Mouse (Mus musculus) layer of hippocampus, adult 18-20 months (tissue): ENCODE data around the gene Cacna1e. TPM values are rescaled to one million over a fixed set of nuclear protein-coding genes. Genes with fewer than 3 reads are reported as not detected.

Experiments used
- DNase-seq, 2 experiments: peaks; one replicate each; pipeline ENCODE4 v3.0.0; 2022; ENCODE audit warnings: low spot score in 2 of 2
- total RNA-seq, 2 experiments: library from RNA; stranded (reverse); gene quantifications; 2 replicates each; pipeline ENCODE4 v1.2.3; 2021

The Cacna1e gene
- total RNA-seq, 2 experiments from 2014 or later: 192 to 203 TPM

DNA sequence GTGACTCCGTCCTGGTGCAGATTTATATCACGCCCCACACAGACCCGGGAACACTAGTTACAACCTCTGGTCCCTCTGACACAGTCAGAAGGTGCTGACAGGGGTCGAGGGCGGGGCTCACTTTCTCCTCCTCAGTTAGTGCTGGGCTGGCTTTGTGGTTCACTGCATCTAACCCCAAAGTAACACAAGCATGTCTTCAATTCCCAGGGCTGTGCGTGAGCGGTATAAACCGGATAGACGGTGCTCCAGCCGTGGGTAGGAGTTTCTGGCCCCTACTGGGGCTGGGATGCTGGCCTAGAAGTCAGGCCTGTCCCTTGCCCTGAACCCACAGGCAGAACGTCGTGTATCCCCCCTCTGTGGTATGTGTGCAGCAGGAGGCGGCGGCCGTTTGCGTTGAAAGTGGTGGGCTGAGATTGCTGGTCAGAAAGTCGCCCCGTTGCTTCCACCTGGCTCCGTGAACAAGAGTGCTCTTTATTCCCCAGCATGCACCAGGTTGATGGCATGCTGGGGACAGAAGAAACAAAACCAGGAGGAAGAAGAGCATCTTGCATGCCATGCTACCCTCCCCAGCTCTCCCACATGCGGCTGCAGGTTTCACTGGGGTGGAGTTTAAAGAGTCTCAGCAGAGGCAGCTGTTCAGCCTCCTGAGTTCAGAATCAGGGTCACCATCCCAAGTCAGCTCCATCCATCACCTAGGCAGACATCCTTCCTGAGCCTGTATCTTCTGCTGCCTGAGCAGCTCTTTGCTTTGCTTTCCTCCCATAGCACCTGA, 467.7 kb downstream of the Cacna1e start:
- no peak for DNase-seq

DNA sequence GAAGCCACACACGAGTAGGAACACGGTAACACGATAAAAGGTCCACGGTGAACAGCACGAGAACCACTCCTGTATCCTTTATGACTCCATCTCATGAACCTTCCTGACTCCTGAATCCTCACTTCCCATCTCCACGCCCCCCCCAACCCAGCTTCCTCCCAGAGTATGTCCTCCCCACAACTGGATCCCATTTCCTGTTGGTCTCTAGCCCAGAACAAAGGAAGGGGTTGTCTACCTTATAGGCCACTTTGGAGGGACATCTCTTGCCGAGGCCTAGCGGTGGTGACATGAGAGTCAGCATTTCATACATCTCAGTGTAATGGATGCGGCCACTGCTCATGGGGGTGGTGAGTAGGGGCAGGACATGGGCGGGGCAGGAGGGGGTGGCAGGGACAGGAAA, 468.5 kb downstream of the Cacna1e start:
- no peak for DNase-seq

DNA sequence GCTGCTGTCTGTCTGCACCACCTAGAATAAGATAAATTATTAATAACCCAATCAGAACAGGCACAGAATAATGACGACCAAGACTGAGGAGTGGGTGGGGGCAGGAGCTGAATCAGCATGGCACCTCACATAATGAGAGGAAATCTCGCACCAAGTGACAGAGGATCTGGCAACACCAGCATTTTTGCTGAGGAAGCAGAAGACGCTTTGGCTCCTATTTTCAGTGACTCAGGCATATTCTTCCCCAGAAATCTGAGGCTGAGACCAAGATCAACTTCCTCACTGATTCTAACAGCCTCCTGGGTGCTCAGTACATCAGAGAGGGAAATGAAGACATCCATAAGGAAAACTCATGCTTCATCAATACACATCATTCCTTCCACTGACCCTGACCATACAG, 471.2 kb downstream of the Cacna1e start:
- DNase-seq: no peak

DNA sequence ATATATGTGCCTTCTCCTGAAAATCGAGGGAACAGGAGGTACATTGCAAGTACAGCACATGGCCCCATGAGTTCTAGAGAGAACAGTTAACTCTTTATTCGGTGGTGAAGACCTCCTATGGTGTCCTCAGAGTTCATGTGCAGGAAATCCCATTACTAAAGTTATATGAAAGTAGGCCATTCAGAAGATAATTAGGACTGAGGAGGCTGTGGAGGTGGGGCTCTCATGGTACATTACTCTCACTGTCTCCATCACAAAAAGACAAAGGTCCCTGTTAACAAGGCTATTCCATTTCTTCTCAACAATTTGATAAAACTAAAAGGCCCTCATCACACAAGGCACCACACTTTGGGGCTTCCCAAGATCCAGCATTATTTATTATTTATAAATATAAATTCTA, 475.2 kb downstream of the Cacna1e start:
- DNase-seq: no peak

DNA sequence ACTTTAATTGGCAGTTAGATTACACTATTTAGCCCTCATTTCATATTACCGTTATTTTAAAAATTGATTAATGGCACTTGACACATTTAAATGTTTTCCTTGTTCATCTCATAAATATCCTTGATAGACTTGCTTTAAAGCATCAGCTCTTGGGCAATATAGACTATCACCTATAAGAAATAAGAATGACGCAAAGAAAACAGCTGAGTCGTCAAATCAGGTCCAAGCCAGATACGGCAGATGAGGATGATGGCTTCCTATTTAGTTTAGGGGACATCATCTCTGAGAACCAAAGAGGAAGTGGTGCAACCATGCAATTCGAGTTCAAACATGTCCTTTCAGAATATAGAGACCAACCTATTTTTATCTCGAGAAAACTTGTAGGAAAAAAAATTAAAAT, 492.3 kb downstream of the Cacna1e start:
- no peak for DNase-seq

Other genes starting within 250 kb of the Cacna1e start
- 10 to 100 TPM; 32.3 to 36.2 TPM for gene Ier5, start 215.1 kb upstream of the Cacna1e start, total RNA-seq